Mouse (Mus musculus) myocyte (in vitro differentiated cells): ENCODE results near the gene Stpg3. TPM values are rescaled to one million over a fixed set of nuclear protein-coding genes. Genes with fewer than 3 reads are reported as not detected.
A peak's percentile ranks its signal among the peaks of the same experiment; 100 is the strongest.

Experiments
- H3K27me3 ChIP-seq: one replicate; pipeline ENCODE4 v1.6.1; 2011; ENCODE audit not compliant: control insufficient read depth, insufficient read depth, insufficient read length
- H3K36me3 ChIP-seq: one replicate; pipeline ENCODE4 v1.6.1; 2011; ENCODE audit not compliant: control insufficient read depth, insufficient read depth
- H3K4me2 ChIP-seq: one replicate; pipeline ENCODE4 v1.6.1; 2011; ENCODE audit warnings: low read depth, control low read depth
- H3K4me3 ChIP-seq: one replicate; pipeline ENCODE4 v1.5.1; 2011; ENCODE audit warnings: mild to moderate bottlenecking, control low read depth, moderate library complexity
- H3K79me2 ChIP-seq: one replicate; pipeline ENCODE4 v1.6.1; 2011; ENCODE audit not compliant: control insufficient read depth, insufficient read depth
- H3ac ChIP-seq: one replicate; pipeline ENCODE4 v1.6.1; 2011; ENCODE audit not compliant: control insufficient read depth, insufficient read length
- CEBPB ChIP-seq: IDR thresholded peaks from 2 replicates; pipeline ENCODE4 v1.6.1; 2011; ENCODE audit warnings: mild to moderate bottlenecking, moderate library complexity; ENCODE audit not compliant: poor library complexity, insufficient read depth, severe bottlenecking
- E2F4 ChIP-seq: IDR thresholded peaks from one replicate; pipeline ENCODE4 v1.6.1; 2011; ENCODE audit warnings: mild to moderate bottlenecking, control low read depth, moderate library complexity; ENCODE audit not compliant: insufficient read depth
- MAX ChIP-seq: IDR thresholded peaks from one replicate; pipeline ENCODE4 v1.6.1; 2011; ENCODE audit warnings: low read depth, mild to moderate bottlenecking, control low read depth
- MYOD1 ChIP-seq, 3 experiments: IDR thresholded peaks; one replicate each; pipeline ENCODE4 v1.6.1; 2011; ENCODE audit warnings: control low read depth in 2 of 3, low read depth in 2 of 3, mild to moderate bottlenecking in 2 of 3, moderate library complexity in 1 of 3; ENCODE audit not compliant: insufficient read length in 2 of 3, control insufficient read depth in 1 of 3
- MYOG ChIP-seq, 3 experiments: IDR thresholded peaks; one replicate each; pipeline ENCODE4 v1.6.1; 2011; ENCODE audit warnings: control low read depth in 2 of 3, low read depth in 2 of 3, mild to moderate bottlenecking in 2 of 3; ENCODE audit not compliant: insufficient read length in 2 of 3, control insufficient read depth in 1 of 3, insufficient read depth in 1 of 3
- POLR2A ChIP-seq: IDR thresholded peaks from one replicate; pipeline ENCODE4 v1.6.1; 2011; ENCODE audit warnings: low read depth, mild to moderate bottlenecking, control low read depth, moderate library complexity; ENCODE audit not compliant: insufficient read length
- POLR2AphosphoS2 ChIP-seq: IDR thresholded peaks from one replicate; pipeline ENCODE4 v1.6.1; 2011; ENCODE audit warnings: low read depth, control low read depth; ENCODE audit not compliant: insufficient read length
- REST ChIP-seq: IDR thresholded peaks from one replicate; pipeline ENCODE4 v1.6.1; 2011; ENCODE audit warnings: mild to moderate bottlenecking, control low read depth, moderate library complexity; ENCODE audit not compliant: insufficient read depth, insufficient read length
- SRF ChIP-seq: IDR thresholded peaks from one replicate; pipeline ENCODE4 v1.6.1; 2011; ENCODE audit warnings: low read depth; ENCODE audit not compliant: control insufficient read depth, insufficient read length
- TCF12 ChIP-seq: IDR thresholded peaks from one replicate; pipeline ENCODE4 v1.6.1; 2011; ENCODE audit warnings: mild to moderate bottlenecking, control low read depth; ENCODE audit not compliant: poor library complexity, insufficient read depth, severe bottlenecking
- TCF3 ChIP-seq: IDR thresholded peaks from one replicate; pipeline ENCODE4 v1.6.1; 2011; ENCODE audit warnings: low read depth, control low read depth; ENCODE audit not compliant: insufficient read length
- USF1 ChIP-seq: IDR thresholded peaks from one replicate; pipeline ENCODE4 v1.6.1; 2011; ENCODE audit warnings: low read depth, mild to moderate bottlenecking, control low read depth, moderate library complexity
- polyA plus RNA-seq: library from polyadenylated mRNA; unstranded; fragments of >200 nt; fragmentation: generic; extraction: Trizol; gene quantifications from one replicate; pipeline ENCODE4 v1.2.1, GENCODE M21; 2012; ENCODE audit warnings: missing spikeins

Stpg3 gene
- polyA plus RNA-seq, 1 experiment = not detected

DNA sequence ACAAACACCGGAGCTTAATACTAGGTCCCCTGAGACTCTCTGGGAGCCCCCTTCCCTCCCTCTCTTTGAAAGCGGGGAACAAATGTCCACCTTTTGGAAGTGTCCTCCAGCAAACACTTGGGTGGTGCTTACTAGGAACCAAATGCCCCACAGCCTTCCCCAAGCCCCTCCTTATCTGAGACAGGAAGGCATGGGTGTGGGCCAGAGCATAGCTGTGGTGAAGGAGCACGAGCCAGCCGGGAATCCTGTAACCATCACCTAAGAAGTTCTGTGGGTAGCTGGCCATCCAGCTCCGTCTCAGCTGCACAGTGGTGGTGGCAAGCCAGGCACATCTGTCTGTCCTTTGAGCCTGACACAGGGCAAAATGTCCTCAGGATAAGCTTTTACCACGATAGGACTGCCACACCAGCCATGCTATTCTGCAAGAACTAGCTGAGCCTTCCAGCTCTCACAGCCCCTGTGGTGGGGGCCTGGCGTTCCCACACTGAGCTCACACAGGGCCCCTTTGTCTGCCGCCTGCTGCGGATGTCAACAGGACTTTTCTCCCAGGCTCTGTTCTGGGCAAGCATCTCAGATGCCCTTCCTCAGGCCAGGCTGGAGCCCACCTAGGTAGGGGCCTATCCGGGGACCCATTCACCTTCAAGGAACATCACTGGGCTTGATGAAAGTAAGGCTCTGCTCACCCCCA, 36.0 kb downstream of the Stpg3 start:
- no peaks in the 10 kb centered on the region for H3K79me2 ChIP-seq
- H3K4me2 ChIP-seq = no peak overlapping the region
- TF ChIP-seq POLR2A (no peak), TCF12 (no peak), MYOG (IDR thresholded peaks at IDR 0.05; ENCODE audit: control insufficient read depth in 1 of 3, insufficient read depth in 1 of 3, insufficient read length in 2 of 3, low read depth in 2 of 3) (no peak), CEBPB (no peak), USF1 (no peak), E2F4 (no peak), MAX (no peak), REST (no peak), POLR2AphosphoS2 (no peak), SRF (no peak), TCF3 (no peak), MYOD1 (IDR thresholded peaks at IDR 0.05; ENCODE audit: control insufficient read depth in 1 of 3, insufficient read length in 2 of 3, low read depth in 2 of 3) (no peak)
- no peaks in the 10 kb centered on the region for H3K27me3 ChIP-seq
- H3ac ChIP-seq = no peak overlapping the region
- H3K4me3 ChIP-seq = no peak overlapping the region
- H3K36me3 ChIP-seq = no peaks in the 10 kb centered on the region

DNA sequence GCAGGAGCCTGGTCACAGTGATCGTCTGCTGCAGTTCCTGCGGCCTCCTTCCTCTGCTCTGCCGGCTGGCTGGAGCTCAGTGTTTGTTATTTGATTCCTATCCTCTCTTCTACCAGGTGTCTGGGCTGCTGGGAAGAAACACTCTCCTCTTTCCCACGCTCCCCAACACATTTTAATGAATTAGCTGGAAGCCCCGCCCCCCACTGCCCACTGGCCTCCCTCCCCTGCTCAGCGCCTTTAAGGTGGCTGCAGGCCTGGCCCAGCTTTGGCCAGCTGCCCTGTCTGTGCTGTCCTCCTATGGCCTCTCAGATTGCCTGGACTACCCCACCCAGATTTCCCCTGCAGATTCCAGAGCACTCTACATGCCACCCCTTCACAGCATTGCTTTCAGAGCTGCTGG, 36.8 kb downstream of the Stpg3 start:
- Histone ChIP-seq H3K27me3 (no peaks in the 10 kb centered on the region), H3K36me3 (no peaks in the 10 kb centered on the region), H3K4me2 (peak overlapping the region; percentile 27), H3K79me2 (no peaks in the 10 kb centered on the region), H3ac (no peak overlapping the region), H3K4me3 (no peak overlapping the region)
- TF ChIP-seq MYOG (IDR thresholded peaks at IDR 0.05; ENCODE audit: control insufficient read depth in 1 of 3, insufficient read depth in 1 of 3, insufficient read length in 2 of 3, low read depth in 2 of 3) (no peak), TCF3 (no peak), POLR2AphosphoS2 (no peak), E2F4 (no peak), TCF12 (no peak), USF1 (no peak), SRF (no peak), CEBPB (no peak), MAX (no peak), MYOD1 (IDR thresholded peaks at IDR 0.05; ENCODE audit: control insufficient read depth in 1 of 3, insufficient read length in 2 of 3, low read depth in 2 of 3) (no peak), POLR2A (no peak), REST (no peak)

DNA sequence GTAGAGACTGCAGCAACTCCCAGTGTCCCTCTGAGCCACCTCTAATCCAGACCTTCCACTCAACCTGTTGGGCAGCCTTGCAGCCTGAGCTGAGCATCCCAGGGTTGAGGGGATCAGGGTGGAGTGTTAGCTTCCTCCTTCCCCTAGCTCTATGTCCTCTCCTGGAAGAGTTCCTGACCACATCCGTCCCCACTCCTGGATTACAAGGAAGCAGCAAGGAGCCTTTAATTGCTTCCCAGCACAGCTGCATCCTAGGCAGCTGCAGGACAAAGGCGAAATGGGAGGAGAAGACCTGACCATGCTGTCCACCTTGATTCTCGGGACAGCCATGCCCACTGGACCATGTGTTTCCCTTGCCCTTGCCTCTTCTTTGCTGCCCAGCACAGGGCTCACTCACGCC, 37.4 kb downstream of the Stpg3 start:
- H3K36me3 ChIP-seq = no peaks in the 10 kb centered on the region
- H3ac ChIP-seq = no peak overlapping the region
- H3K4me3 ChIP-seq = no peak overlapping the region
- no peaks in the 10 kb centered on the region for H3K79me2 ChIP-seq
- H3K4me2 ChIP-seq = peak overlapping the region; percentile 27
- no peaks in the 10 kb centered on the region for H3K27me3 ChIP-seq
- TF ChIP-seq MYOD1 (IDR thresholded peaks at IDR 0.05; ENCODE audit: control insufficient read depth in 1 of 3, insufficient read length in 2 of 3, low read depth in 2 of 3) (peak in 1 of 3 experiments; percentile 36), CEBPB (no peak)

DNA sequence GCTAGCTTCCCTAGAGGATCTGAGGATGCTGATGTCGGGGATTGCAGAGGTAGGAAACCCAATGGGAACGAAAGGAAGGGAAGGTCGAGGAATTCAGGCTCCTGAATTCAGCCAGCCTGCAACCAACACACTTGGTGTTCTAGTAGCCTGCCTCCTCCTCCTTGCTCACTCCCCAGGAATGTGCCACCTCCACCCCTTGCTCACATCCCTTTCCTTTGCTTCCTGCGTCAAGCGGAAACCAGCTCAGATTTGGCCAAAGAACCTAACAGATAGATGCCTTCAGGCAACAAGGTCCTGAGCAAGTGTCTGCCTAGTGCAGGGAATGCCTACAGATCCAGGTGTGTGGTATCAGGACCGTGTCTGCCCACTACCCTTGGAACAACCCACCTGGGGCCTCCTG, 37.9 kb downstream of the Stpg3 start:
- Histone ChIP-seq H3K27me3 (no peaks in the 10 kb centered on the region), H3K4me2 (peak overlapping the region; percentile 27)
- TF ChIP-seq CEBPB = no peak
- TF ChIP-seq E2F4 = no peak
- TF ChIP-seq REST = no peak
- TF ChIP-seq USF1 = no peak
- no peak for TF ChIP-seq MYOD1 (IDR thresholded peaks at IDR 0.05; ENCODE audit: control insufficient read depth in 1 of 3, insufficient read length in 2 of 3, low read depth in 2 of 3)
- TF ChIP-seq SRF = no peak
- no peak for TF ChIP-seq TCF12
- no peak for TF ChIP-seq MAX
- no peak for TF ChIP-seq POLR2AphosphoS2
- TF ChIP-seq POLR2A = no peak
- no peak for TF ChIP-seq TCF3
- TF ChIP-seq MYOG (IDR thresholded peaks at IDR 0.05; ENCODE audit: control insufficient read depth in 1 of 3, insufficient read depth in 1 of 3, insufficient read length in 2 of 3, low read depth in 2 of 3) = no peak

DNA sequence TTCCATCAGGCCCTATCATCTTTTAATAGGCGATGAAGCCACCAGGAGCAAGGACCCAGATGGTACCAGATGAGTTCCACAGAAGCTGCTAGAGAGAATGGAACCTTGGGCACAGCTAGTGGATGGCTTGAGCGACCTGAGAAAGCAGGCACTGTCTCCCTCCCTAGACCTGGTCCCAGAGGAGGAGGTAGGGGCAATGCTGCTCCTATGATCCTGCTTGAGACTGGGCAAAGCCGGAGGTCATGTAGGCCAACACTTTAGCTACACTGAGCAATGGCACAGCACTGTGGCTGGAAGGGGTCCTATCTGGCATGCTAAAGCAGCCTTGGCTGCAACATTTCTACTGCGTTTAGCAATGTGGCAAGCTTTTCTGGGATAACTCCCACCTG, 38.8 kb downstream of the Stpg3 start:
- Histone ChIP-seq H3ac (no peak overlapping the region), H3K36me3 (no peaks in the 10 kb centered on the region), H3K4me3 (no peak overlapping the region), H3K4me2 (no peak overlapping the region), H3K27me3 (no peaks in the 10 kb centered on the region), H3K79me2 (no peaks in the 10 kb centered on the region)
- no peak for TF ChIP-seq MYOG (IDR thresholded peaks at IDR 0.05; ENCODE audit: control insufficient read depth in 1 of 3, insufficient read depth in 1 of 3, insufficient read length in 2 of 3, low read depth in 2 of 3)
- no peak for TF ChIP-seq POLR2A
- no peak for TF ChIP-seq SRF

More for the DNA sequence above, 37.9 kb downstream of the Stpg3 start:
- Histone ChIP-seq H3K4me3 (no peak overlapping the region), H3K79me2 (no peaks in the 10 kb centered on the region), H3K36me3 (no peaks in the 10 kb centered on the region), H3ac (no peak overlapping the region)
